Mouse (Mus musculus): ENCODE results near the gene Arhgdig.

DNA sequence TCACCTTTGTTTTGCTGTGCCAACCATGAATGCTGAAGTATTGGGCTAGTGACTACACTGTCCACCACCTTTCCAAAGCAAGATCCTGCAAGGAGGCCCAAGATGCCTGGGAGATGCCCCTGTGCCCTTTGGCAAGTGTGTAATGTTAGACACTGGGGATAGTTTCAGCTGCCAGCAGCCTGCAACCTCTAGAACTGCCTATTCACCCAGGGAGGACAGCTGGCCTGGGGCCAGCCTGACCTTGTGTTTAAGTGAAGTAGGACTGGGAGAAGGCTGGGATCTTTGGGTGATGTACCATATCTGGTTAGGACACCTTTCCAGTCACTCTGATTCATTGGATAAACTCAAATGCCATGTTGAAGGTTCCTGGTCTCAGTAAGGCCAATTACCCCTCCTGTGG is 5.6 kb downstream of the Arhgdig start:
- TF ChIP-seq CTCF (IDR thresholded peaks at IDR 0.05; ENCODE audit: low read depth, low read length) (no peak), POLR2A (IDR thresholded peaks at IDR 0.05; ENCODE audit: insufficient read depth, low read length) (no peak)

Data from ES-Bruce4 (cell line).